Mouse (Mus musculus): ENCODE results near the gene Scube2. TPM values are rescaled to one million over a fixed set of nuclear protein-coding genes. Genes with fewer than 3 reads are reported as not detected.

Scube2 gene
- total RNA-seq, 2 experiments from 2014 or later, result 1.00 to 1.1 TPM

GRCm38 (mm10) chr7:109849750-109850434, 15.6 kb downstream of the Scube2 start:
- H3K4me3 ChIP-seq, result no peak overlapping the region
- no peak overlapping the region for H3K27ac ChIP-seq

GRCm38 (mm10) chr7:109848867-109849733, 16.4 kb downstream of the Scube2 start:
- no peak for TF ChIP-seq CTCF (IDR thresholded peaks at IDR 0.05)
- no peak overlapping the region for H3K4me3 ChIP-seq
- H3K27ac ChIP-seq, result no peak overlapping the region
- DNase-seq (ENCODE audit: extremely low spot score in 1 of 2, low spot score in 2 of 2), result no peak
- intact Hi-C loops (cut with DNase I), result no loop called here

More at GRCm38 (mm10) chr7:109849750-109850434, 15.6 kb downstream of the Scube2 start:
- intact Hi-C loops (cut with DNase I), result no loop called here
- no peak for DNase-seq (ENCODE audit: extremely low spot score in 1 of 2, low spot score in 2 of 2)
- TF ChIP-seq CTCF (IDR thresholded peaks at IDR 0.05), result no peak

- Histone ChIP-seq H3K4me3 (no peak overlapping the region), H3K27ac (no peak overlapping the region)
- DNase-seq (ENCODE audit: extremely low spot score in 1 of 2, low spot score in 2 of 2), result no peak
- TF ChIP-seq CTCF (IDR thresholded peaks at IDR 0.05), result no peak
- intact Hi-C loops (cut with DNase I), result no loop called here
Observed at GRCm38 (mm10) chr7:109844100-109844499, 21.4 kb downstream of the Scube2 start.

- TF ChIP-seq CTCF (IDR thresholded peaks at IDR 0.05), result no peak
- DNase-seq (ENCODE audit: extremely low spot score in 1 of 2, low spot score in 2 of 2), result peak in 1 of 2 experiments; percentile 25
- intact Hi-C loops (cut with DNase I), result no loop called here
- H3K4me3 ChIP-seq, result no peak overlapping the region
- no peak overlapping the region for H3K27ac ChIP-seq
Observed at GRCm38 (mm10) chr7:109841618-109842418, 23.7 kb downstream of the Scube2 start.

GRCm38 (mm10) chr7:109841031-109841430, 24.4 kb downstream of the Scube2 start:
- intact Hi-C loops (cut with DNase I), result no loop called here
- Histone ChIP-seq H3K4me3 (no peak overlapping the region), H3K27ac (no peak overlapping the region)
- TF ChIP-seq CTCF (IDR thresholded peaks at IDR 0.05), result no peak
- no peak for DNase-seq (ENCODE audit: extremely low spot score in 1 of 2, low spot score in 2 of 2)

GRCm38 (mm10) chr7:109838613-109839012, 26.9 kb downstream of the Scube2 start:
- intact Hi-C loops (cut with DNase I), result no loop called here
- no peak overlapping the region for H3K27ac ChIP-seq
- TF ChIP-seq CTCF (IDR thresholded peaks at IDR 0.05), result no peak
- no peak overlapping the region for H3K4me3 ChIP-seq
- DNase-seq (ENCODE audit: extremely low spot score in 1 of 2, low spot score in 2 of 2), result no peak

- intact Hi-C loops (cut with DNase I), result no loop called here
- no peak overlapping the region for H3K27ac ChIP-seq
- H3K4me3 ChIP-seq, result no peak overlapping the region
- no peak for TF ChIP-seq CTCF (IDR thresholded peaks at IDR 0.05)
- DNase-seq (ENCODE audit: extremely low spot score in 1 of 2, low spot score in 2 of 2), result no peak
Observed at GRCm38 (mm10) chr7:109837651-109838050, 27.8 kb downstream of the Scube2 start.

- intact Hi-C loops (cut with DNase I), result no loop called here
- no peak for TF ChIP-seq CTCF (IDR thresholded peaks at IDR 0.05)
- DNase-seq (ENCODE audit: extremely low spot score in 1 of 2, low spot score in 2 of 2), result no peak
- Histone ChIP-seq H3K27ac (no peak overlapping the region), H3K4me3 (no peak overlapping the region)
Observed at GRCm38 (mm10) chr7:109834894-109835293, 30.6 kb downstream of the Scube2 start.

- Histone ChIP-seq H3K4me3 (no peak overlapping the region), H3K27ac (no peak overlapping the region)
- TF ChIP-seq CTCF (IDR thresholded peaks at IDR 0.05), result no peak
- DNase-seq (ENCODE audit: extremely low spot score in 1 of 2, low spot score in 2 of 2), result no peak
- intact Hi-C loops (cut with DNase I), result no loop called here
Observed at GRCm38 (mm10) chr7:109831376-109831775, 34.1 kb downstream of the Scube2 start.

GRCm38 (mm10) chr7:109826911-109827310, 38.6 kb downstream of the Scube2 start:
- no peak for TF ChIP-seq CTCF (IDR thresholded peaks at IDR 0.05)
- intact Hi-C loops (cut with DNase I), result no loop called here
- H3K27ac ChIP-seq, result no peak overlapping the region
- H3K4me3 ChIP-seq, result no peak overlapping the region
- no peak for DNase-seq (ENCODE audit: extremely low spot score in 1 of 2, low spot score in 2 of 2)

GRCm38 (mm10) chr7:109825293-109825692, 40.2 kb downstream of the Scube2 start:
- intact Hi-C loops (cut with DNase I), result no loop called here
- no peak overlapping the region for H3K27ac ChIP-seq
- no peak for TF ChIP-seq CTCF (IDR thresholded peaks at IDR 0.05)
- H3K4me3 ChIP-seq, result no peak overlapping the region
- DNase-seq (ENCODE audit: extremely low spot score in 1 of 2, low spot score in 2 of 2), result no peak

- Histone ChIP-seq H3K27ac (no peak overlapping the region), H3K4me3 (no peak overlapping the region)
- no peak for DNase-seq (ENCODE audit: extremely low spot score in 1 of 2, low spot score in 2 of 2)
- intact Hi-C loops (cut with DNase I), result no loop called here
- TF ChIP-seq CTCF (IDR thresholded peaks at IDR 0.05), result no peak
Observed at GRCm38 (mm10) chr7:109818600-109818999, 46.9 kb downstream of the Scube2 start.
